Mouse (Mus musculus): Measurements from ENCODE around the gene Tmem102.

Gene Tmem102

GRCm38 (mm10) chr11:69804972-69805909 lies at the start of gene Tmem102:
TSS of gene Tmem102 (minus strand) at chr11:69805624.
- no peak for DNase-seq (ENCODE audit: low spot score in 2 of 2)

GRCm38 (mm10) chr11:69854680-69855079 lies 49.3 kb upstream of the Tmem102 start:
- no peak for DNase-seq (ENCODE audit: low spot score in 2 of 2)

- peak; percentile 69 to 74 for DNase-seq (ENCODE audit: low spot score in 2 of 2)
Observed at GRCm38 (mm10) chr11:69853994-69854393, 48.6 kb upstream of the Tmem102 start.

- DNase-seq (ENCODE audit: low spot score in 2 of 2), result no peak
Observed at GRCm38 (mm10) chr11:69850754-69851153, 45.3 kb upstream of the Tmem102 start.

- DNase-seq (ENCODE audit: low spot score in 2 of 2), result no peak
Observed at GRCm38 (mm10) chr11:69849884-69850283, 44.5 kb upstream of the Tmem102 start.

- no peak for DNase-seq (ENCODE audit: low spot score in 2 of 2)
Observed at GRCm38 (mm10) chr11:69849128-69849527, 43.7 kb upstream of the Tmem102 start.

GRCm38 (mm10) chr11:69848021-69848420 lies 42.6 kb upstream of the Tmem102 start:
- no peak for DNase-seq (ENCODE audit: low spot score in 2 of 2)

GRCm38 (mm10) chr11:69846738-69847688 lies 41.6 kb upstream of the Tmem102 start:
- DNase-seq (ENCODE audit: low spot score in 2 of 2), result no peak

GRCm38 (mm10) chr11:69846198-69846680 lies 40.8 kb upstream of the Tmem102 start, which contains the start of gene Plscr3:
TSS of gene Plscr3 (plus strand) at chr11:69846376.
- peak; percentile 89 to 91 for DNase-seq (ENCODE audit: low spot score in 2 of 2)

GRCm38 (mm10) chr11:69838714-69839104 lies 33.3 kb upstream of the Tmem102 start:
- no peak for DNase-seq (ENCODE audit: low spot score in 2 of 2)

GRCm38 (mm10) chr11:69837952-69838713 lies 32.7 kb upstream of the Tmem102 start, which contains the start of gene Tmem256:
TSS of gene Tmem256 (plus strand) at chr11:69838514.
- DNase-seq (ENCODE audit: low spot score in 2 of 2), result peak; percentile 80 to 86

GRCm38 (mm10) chr11:69837604-69837951 lies 32.2 kb upstream of the Tmem102 start, which contains the start of gene Nlgn2:
TSS of gene Nlgn2 (minus strand) at chr11:69837784.
- no peak for DNase-seq (ENCODE audit: low spot score in 2 of 2)

- no peak for DNase-seq (ENCODE audit: low spot score in 2 of 2)
Observed at GRCm38 (mm10) chr11:69836703-69837576, 31.5 kb upstream of the Tmem102 start.

- no peak for DNase-seq (ENCODE audit: low spot score in 2 of 2)
Observed at GRCm38 (mm10) chr11:69835966-69836335, 30.5 kb upstream of the Tmem102 start.

GRCm38 (mm10) chr11:69835326-69835965 lies 30.0 kb upstream of the Tmem102 start:
- DNase-seq (ENCODE audit: low spot score in 2 of 2), result no peak

- peak; percentile 42 to 54 for DNase-seq (ENCODE audit: low spot score in 2 of 2)
Observed at GRCm38 (mm10) chr11:69834001-69834549, 28.7 kb upstream of the Tmem102 start.

GRCm38 (mm10) chr11:69833554-69833953 lies 28.1 kb upstream of the Tmem102 start:
- DNase-seq (ENCODE audit: low spot score in 2 of 2), result no peak

GRCm38 (mm10) chr11:69828832-69829231 lies 23.4 kb upstream of the Tmem102 start:
- DNase-seq (ENCODE audit: low spot score in 2 of 2), result no peak

- DNase-seq (ENCODE audit: low spot score in 2 of 2), result no peak
Observed at GRCm38 (mm10) chr11:69823456-69823855, 18.0 kb upstream of the Tmem102 start.

Measured in spleen, postnatal 14 days (tissue).